Mouse (Mus musculus): ENCODE measurements around the gene Gpr27. TPM values are rescaled to one million over a fixed set of nuclear protein-coding genes. Genes with fewer than 3 reads are reported as not detected.

Gpr27 gene
- polyA plus RNA-seq, 1 experiment: not detected

DNA sequence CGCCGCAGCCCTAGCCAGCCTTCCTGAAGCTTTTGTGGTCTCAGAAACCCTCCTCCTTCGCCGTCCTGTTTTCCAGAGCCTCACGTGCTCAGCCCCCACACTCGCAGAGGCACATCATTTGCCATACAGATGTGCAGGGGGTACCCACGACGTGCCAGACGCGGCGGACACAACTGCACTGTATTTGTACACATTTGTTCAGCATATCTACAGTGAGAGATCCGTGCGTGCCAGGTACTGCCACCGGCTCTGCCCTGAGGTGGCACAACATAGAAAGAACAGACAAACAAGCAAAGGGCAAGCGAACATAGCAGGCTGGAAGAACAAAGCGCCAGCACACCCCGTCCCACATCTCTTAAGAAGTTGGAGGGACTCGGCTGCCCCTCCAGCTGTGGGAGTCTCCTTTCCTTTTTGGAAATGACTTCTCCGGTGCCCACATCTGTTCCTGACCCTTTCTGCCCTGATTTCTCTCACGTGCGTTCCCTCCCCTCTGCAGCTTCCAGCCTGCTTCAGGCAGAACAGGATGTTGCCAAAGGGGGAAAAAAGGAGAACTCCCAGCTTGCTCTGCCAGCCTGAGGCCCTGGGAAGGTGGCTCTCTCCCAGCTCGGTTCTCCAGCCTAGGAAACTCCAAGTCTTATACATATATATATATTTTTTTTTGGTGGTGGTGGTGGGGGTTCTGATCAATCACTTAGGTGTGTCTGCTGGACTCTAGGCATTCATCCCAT is 34.3 kb downstream of the Gpr27 start:
- WGBS: 5% methylated on average over 22 of the region's 22 CpGs
- no peak overlapping the region; the same call in 1 of the 2 replicates for H3K27ac ChIP-seq (ENCODE audit: insufficient read depth, low read depth, low read length)
- TF ChIP-seq CTCF (IDR thresholded peaks at IDR 0.05; ENCODE audit: insufficient read depth, low read depth, low read length) (no peak), POLR2A (IDR thresholded peaks at IDR 0.05; ENCODE audit: insufficient read depth, low read depth, low read length) (0 out of 2 replicates have a peak, but pooled peaks have one; percentile 5)

DNA sequence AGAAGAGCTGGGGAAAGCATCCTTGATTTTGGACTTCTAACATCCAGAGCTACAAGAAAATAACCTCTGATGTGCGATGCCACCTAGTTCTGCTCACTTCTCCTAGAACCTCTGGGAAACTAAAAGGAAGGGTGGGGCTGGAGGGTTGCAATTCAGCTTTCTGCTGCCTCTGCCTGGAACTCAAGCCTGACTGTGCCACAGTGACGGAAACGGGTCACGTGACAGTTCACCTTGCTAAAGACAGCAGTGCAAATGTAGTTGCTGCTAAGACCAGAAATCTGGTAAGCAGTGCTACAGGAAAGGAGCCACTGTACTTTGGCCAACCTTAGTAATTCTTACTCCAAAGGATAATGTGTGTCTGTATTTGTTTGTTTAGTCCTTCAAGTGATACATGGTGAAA is 37.4 kb downstream of the Gpr27 start:
- Histone ChIP-seq H3K4me3 (ENCODE audit: insufficient read depth, low read depth, low read length) (no peak overlapping the region), H3K27ac (ENCODE audit: insufficient read depth, low read depth, low read length) (no peak overlapping the region), H3K4me1 (ENCODE audit: control insufficient read depth, insufficient read depth, low read length) (peaks cover 13% of the 10 kb centered on the region)
- 95% methylated on average over 4 of the region's 4 CpGs for WGBS
- TF ChIP-seq POLR2A (IDR thresholded peaks at IDR 0.05; ENCODE audit: insufficient read depth, low read depth, low read length) (no peak), CTCF (IDR thresholded peaks at IDR 0.05; ENCODE audit: insufficient read depth, low read depth, low read length) (no peak)

More for the DNA sequence above, 34.3 kb downstream of the Gpr27 start:
- peak overlapping the region; percentile 58 for H3K4me3 ChIP-seq (ENCODE audit: insufficient read depth, low read depth, low read length)
- peaks cover 15% of the 10 kb centered on the region for H3K4me1 ChIP-seq (ENCODE audit: control insufficient read depth, insufficient read depth, low read length)

DNA sequence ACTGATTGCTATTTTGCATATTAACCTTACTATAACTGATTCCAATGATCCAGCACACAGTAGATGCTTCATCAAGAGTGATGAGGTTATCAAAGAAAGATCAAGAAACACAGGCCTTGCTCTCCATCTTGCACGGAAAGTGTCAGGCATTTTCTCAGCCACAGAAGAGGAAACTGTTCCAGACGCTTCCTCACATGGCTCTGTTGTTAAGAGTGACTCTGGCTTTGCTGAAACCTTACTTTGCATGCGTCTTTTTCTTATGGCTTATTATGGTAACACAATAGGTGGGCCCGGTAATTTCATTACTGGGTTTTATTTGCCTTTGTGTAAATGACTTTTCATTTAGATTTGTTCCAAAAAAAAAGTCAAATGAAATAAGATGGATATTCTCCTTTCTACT is 39.4 kb downstream of the Gpr27 start:
- peaks cover under 1% of the 10 kb centered on the region for H3K4me1 ChIP-seq (ENCODE audit: control insufficient read depth, insufficient read depth, low read length)
- 84% methylated on average over 4 of the region's 4 CpGs for WGBS
- TF ChIP-seq POLR2A (IDR thresholded peaks at IDR 0.05; ENCODE audit: insufficient read depth, low read depth, low read length) (no peak), CTCF (IDR thresholded peaks at IDR 0.05; ENCODE audit: insufficient read depth, low read depth, low read length) (no peak)
- H3K4me3 ChIP-seq (ENCODE audit: insufficient read depth, low read depth, low read length): no peak overlapping the region
- H3K27ac ChIP-seq (ENCODE audit: insufficient read depth, low read depth, low read length): no peak overlapping the region

DNA sequence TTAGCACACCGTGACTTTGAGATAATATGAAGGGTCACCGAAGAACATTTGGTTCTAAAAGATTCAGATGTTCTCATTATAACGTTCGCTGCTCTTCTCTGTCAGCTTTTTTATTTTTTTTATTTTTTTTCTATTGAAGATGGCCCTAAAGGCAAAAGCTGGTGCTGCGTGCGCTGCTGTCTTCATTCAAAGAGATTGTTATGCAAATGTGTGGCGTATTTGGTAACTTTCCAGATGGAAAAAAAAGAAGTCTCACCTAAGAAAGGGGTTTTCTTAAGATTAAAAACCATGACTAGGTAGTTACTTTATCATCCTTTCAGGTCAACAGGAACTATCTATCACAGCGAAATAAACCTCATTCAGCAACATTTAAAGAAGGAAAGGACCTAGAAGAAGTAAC is 40.2 kb downstream of the Gpr27 start:
- 84% methylated on average over 8 of the region's 8 CpGs for WGBS
- no peak overlapping the region for H3K27ac ChIP-seq (ENCODE audit: insufficient read depth, low read depth, low read length)

DNA sequence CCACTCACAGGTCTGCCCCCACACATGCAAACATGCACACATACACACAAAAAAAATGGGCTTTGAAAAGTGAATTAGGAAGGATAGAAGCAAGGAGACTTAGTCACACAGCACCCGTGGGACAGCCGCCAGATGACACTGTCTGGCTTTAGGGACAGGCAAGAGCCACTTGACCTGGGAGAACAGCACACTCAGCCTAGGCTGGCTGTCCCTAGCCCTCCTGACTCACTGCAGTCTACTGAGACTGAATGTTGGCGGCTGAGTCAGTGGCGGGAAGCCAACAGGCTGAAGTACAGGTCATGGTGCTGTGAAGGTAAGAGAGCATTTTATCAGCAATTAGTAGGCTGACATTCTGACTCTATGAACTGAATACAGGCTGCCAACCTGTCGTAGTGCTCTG is 42.2 kb downstream of the Gpr27 start:
- H3K27ac ChIP-seq (ENCODE audit: insufficient read depth, low read depth, low read length): no peak overlapping the region
- peaks cover 2% of the 10 kb centered on the region; the same call in 1 of the 2 replicates for H3K4me1 ChIP-seq (ENCODE audit: control insufficient read depth, insufficient read depth, low read length)
- TF ChIP-seq CTCF (IDR thresholded peaks at IDR 0.05; ENCODE audit: insufficient read depth, low read depth, low read length) (no peak), POLR2A (IDR thresholded peaks at IDR 0.05; ENCODE audit: insufficient read depth, low read depth, low read length) (no peak)
- no peak overlapping the region for H3K4me3 ChIP-seq (ENCODE audit: insufficient read depth, low read depth, low read length)
- WGBS: 80% methylated on average over 5 of the region's 5 CpGs

More for the DNA sequence above, 40.2 kb downstream of the Gpr27 start:
- no peak for TF ChIP-seq CTCF (IDR thresholded peaks at IDR 0.05; ENCODE audit: insufficient read depth, low read depth, low read length)
- TF ChIP-seq POLR2A (IDR thresholded peaks at IDR 0.05; ENCODE audit: insufficient read depth, low read depth, low read length): no peak
- H3K4me1 ChIP-seq (ENCODE audit: control insufficient read depth, insufficient read depth, low read length): no peaks in the 10 kb centered on the region
- H3K4me3 ChIP-seq (ENCODE audit: insufficient read depth, low read depth, low read length): no peak overlapping the region

DNA sequence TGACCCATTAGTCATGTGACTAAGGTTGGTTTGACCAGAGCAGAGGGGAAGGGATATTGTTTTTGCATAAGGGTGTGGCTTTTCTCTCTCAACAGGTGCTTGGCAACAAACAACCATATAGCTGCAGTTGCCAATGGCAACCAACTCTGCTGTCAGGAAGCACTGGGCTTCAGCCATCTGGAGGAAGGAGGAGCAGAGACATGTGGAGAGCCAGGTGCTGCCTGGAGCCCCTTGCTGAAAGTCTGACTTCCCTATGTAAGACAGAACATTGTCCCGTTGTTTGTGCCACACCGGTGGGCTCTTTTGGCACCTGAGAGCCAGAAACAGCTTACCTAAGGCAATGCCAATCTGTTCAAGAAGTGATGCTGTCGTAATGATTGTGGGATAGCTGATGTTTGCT is 50.4 kb downstream of the Gpr27 start:
- no peak overlapping the region for H3K27ac ChIP-seq (ENCODE audit: insufficient read depth, low read depth, low read length)
- 68% methylated on average over 3 of the region's 3 CpGs for WGBS
- TF ChIP-seq CTCF (IDR thresholded peaks at IDR 0.05; ENCODE audit: insufficient read depth, low read depth, low read length): no peak
- TF ChIP-seq POLR2A (IDR thresholded peaks at IDR 0.05; ENCODE audit: insufficient read depth, low read depth, low read length): no peak
- H3K4me3 ChIP-seq (ENCODE audit: insufficient read depth, low read depth, low read length): no peak overlapping the region
- H3K4me1 ChIP-seq (ENCODE audit: control insufficient read depth, insufficient read depth, low read length): peaks cover 6% of the 10 kb centered on the region; the same call in 1 of the 2 replicates

Other genes starting within 250 kb of the Gpr27 start
- not detected in 2 replicates for gene Foxp1, start 170.0 kb upstream of the Gpr27 start, polyA plus RNA-seq (2012; ENCODE audit: insufficient read depth, insufficient read length, low replicate concordance, missing spikeins)
- gene Eif4e3, start 25.9 kb upstream of the Gpr27 start, polyA plus RNA-seq (2012; ENCODE audit: insufficient read depth, insufficient read length, low replicate concordance, missing spikeins): not detected in 2 replicates
- not detected in 2 replicates for gene Gm20696, start 25.9 kb upstream of the Gpr27 start, polyA plus RNA-seq (2012; ENCODE audit: insufficient read depth, insufficient read length, low replicate concordance, missing spikeins)
- gene Prok2, start 33.7 kb downstream of the Gpr27 start, polyA plus RNA-seq (2012; ENCODE audit: insufficient read depth, insufficient read length, low replicate concordance, missing spikeins): not detected in 2 replicates

All from olfactory bulb, adult 2 months (tissue).